ENCODE assay signal across 8 mouse cellular contexts in the genomic region with DNA sequence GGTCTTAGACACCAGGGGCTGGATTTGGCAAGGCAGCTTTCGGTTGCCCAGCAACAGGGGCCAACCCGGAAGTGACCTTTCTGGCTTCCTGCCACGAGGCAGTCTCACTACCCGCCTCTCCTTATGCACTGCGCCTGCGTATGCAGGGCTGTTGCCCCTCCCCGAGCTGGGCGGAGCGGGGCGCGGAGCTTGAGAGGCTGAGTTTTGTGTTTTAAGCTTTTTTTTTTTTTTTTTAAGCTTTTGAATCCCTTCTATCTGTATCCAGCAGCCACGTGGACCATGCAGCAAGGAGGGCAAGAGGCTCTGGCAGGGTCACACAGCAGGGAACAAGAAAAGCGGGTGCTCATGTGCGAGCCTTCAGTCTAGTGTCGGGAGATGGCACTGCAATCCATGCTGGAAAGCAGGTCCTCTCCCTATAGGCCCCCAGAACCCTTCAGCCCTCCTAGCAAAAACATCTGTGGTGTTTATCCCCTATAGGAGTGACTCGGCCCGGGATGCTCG. TPM values are rescaled to one million over a fixed set of nuclear protein-coding genes. Genes with fewer than 3 reads are reported as not detected.
DNase-seq lines count a peak whose midpoint lies in the region; ATAC-seq lines count a peak whose summit lies in the region.

No protein-coding gene starts in this region.

- under 1% methylated on average over 18 of the region's 18 CpGs for WGBS in embryonic facial prominence, embryonic 11.5 days
- under 1% methylated on average over 18 of the region's 18 CpGs for WGBS in limb, embryonic 10.5 days
- WGBS in midbrain, embryonic 12.5 days: under 1% methylated on average over 18 of the region's 18 CpGs

- ATAC-seq in embryonic facial prominence, embryonic 11.5 days (replicated peaks; ENCODE audit: insufficient number of reproducible peaks, low FRiP score, low TSS enrichment, low read depth): peak; percentile 85
- peak; percentile 92 for ATAC-seq in midbrain, embryonic 12.5 days (ENCODE audit: low FRiP score, low read depth)

- peak overlapping the region; percentile 59 for H3K27ac ChIP-seq in embryonic facial prominence, embryonic 11.5 days (replicated peaks; ENCODE audit: low read depth, low read length)
- H3K27ac ChIP-seq in limb, embryonic 10.5 days: peak overlapping the region; percentile 87
- peak overlapping the region; percentile 71 for H3K27ac ChIP-seq in midbrain, embryonic 12.5 days (replicated peaks)

- H3K4me3 ChIP-seq in embryonic facial prominence, embryonic 11.5 days (ENCODE audit: low read depth, low read length): peak overlapping the region; percentile 30
- peak overlapping the region; percentile 50 for H3K4me3 ChIP-seq in limb, embryonic 10.5 days
- peak overlapping the region; percentile 38 for H3K4me3 ChIP-seq in midbrain, embryonic 12.5 days

- H3K9ac ChIP-seq in embryonic facial prominence, embryonic 11.5 days (replicated peaks; ENCODE audit: low read length): peak overlapping the region; percentile 70
- H3K9ac ChIP-seq in midbrain, embryonic 12.5 days (replicated peaks): peak overlapping the region; percentile 56

- H3K36me3 ChIP-seq in embryonic facial prominence, embryonic 11.5 days (replicated peaks; ENCODE audit: control insufficient read depth, insufficient read depth, low read depth, low read length): no peaks in the 10 kb centered on the region
- no peaks in the 10 kb centered on the region for H3K36me3 ChIP-seq in limb, embryonic 10.5 days
- no peaks in the 10 kb centered on the region for H3K36me3 ChIP-seq in midbrain, embryonic 12.5 days

- H3K4me1 ChIP-seq in embryonic facial prominence, embryonic 11.5 days (ENCODE audit: control insufficient read depth, insufficient read depth, low read length): no peaks in the 10 kb centered on the region; the same call in 1 of the 2 replicates
- peaks cover 16% of the 10 kb centered on the region for H3K4me1 ChIP-seq in limb, embryonic 10.5 days
- H3K4me1 ChIP-seq in midbrain, embryonic 12.5 days: peaks cover 14% of the 10 kb centered on the region

- peak overlapping the region; percentile 40 for H3K4me2 ChIP-seq in embryonic facial prominence, embryonic 11.5 days (ENCODE audit: low read depth, low read length)
- H3K4me2 ChIP-seq in midbrain, embryonic 12.5 days (replicated peaks): peak overlapping the region; percentile 57

- no peaks in the 10 kb centered on the region for H3K9me3 ChIP-seq in embryonic facial prominence, embryonic 11.5 days (replicated peaks; ENCODE audit: control insufficient read depth, low read length)
- no peaks in the 10 kb centered on the region for H3K9me3 ChIP-seq in limb, embryonic 10.5 days (replicated peaks)
- no peaks in the 10 kb centered on the region for H3K9me3 ChIP-seq in midbrain, embryonic 12.5 days

- peak; percentile 97 for DNase-seq in adrenal gland, postnatal 14 days
- peak; percentile 97 for DNase-seq in embryonic facial prominence, embryonic 11.5 days (ENCODE audit: low spot score)
- DNase-seq in heart, adult 18-20 months: peak; percentile 93
- DNase-seq in kidney, adult 18-20 months: peak; percentile 92
- peak; percentile 96 for DNase-seq in limb, embryonic 10.5 days (ENCODE audit: low spot score)
- DNase-seq in skeletal muscle tissue, adult 2 months (ENCODE audit: low read depth, low spot score): peak; percentile 89
- no peak for DNase-seq in MN1 (ENCODE audit: low spot score)

- H3K27me3 ChIP-seq in embryonic facial prominence, embryonic 11.5 days (ENCODE audit: control insufficient read depth, insufficient read depth, low read length): no peaks in the 10 kb centered on the region
- H3K27me3 ChIP-seq in limb, embryonic 10.5 days (ENCODE audit: low read depth, poor library complexity, severe bottlenecking): peaks cover 18% of the 10 kb centered on the region
- peaks cover 42% of the 10 kb centered on the region for H3K27me3 ChIP-seq in midbrain, embryonic 12.5 days

RNA-seq across cellular contexts. Expression of a gene that starts 5.1 kb away (rescaled TPM):
- 0.68 and 1.6 TPM in 2 replicates for total RNA-seq in adrenal gland, postnatal 14 days (2021)
- 0.28 and 0.54 TPM in 2 replicates for polyA plus RNA-seq in embryonic facial prominence, embryonic 11.5 days (2014; fragmentation: Nextera tagmentation; extraction: Ambion mirVana)
- total RNA-seq in heart, adult 18-20 months (2021): under 1 TPM; 0.10 to 0.13 TPM
- 0.15 TPM in 1 of 2 replicates, not detected in the other for polyA plus RNA-seq in limb, embryonic 10.5 days (2016; fragmentation: Nextera tagmentation; extraction: Ambion mirVana)
- 0.19 and 0.37 TPM in 2 replicates for polyA plus RNA-seq in midbrain, embryonic 12.5 days (2016; fragmentation: Nextera tagmentation; extraction: Ambion mirVana)

RNA-seq across cellular contexts. Expression of a gene that starts 27.1 kb away (rescaled TPM):
- 0.15 and 0.19 TPM in 2 replicates for total RNA-seq in adrenal gland, postnatal 14 days (2021)
- 0.32 and 0.58 TPM in 2 replicates for polyA plus RNA-seq in embryonic facial prominence, embryonic 11.5 days (2014; fragmentation: Nextera tagmentation; extraction: Ambion mirVana)
- total RNA-seq in heart, adult 18-20 months (2021): under 1 TPM; 0.15 to 0.18 TPM
- polyA plus RNA-seq in limb, embryonic 10.5 days (2016; fragmentation: Nextera tagmentation; extraction: Ambion mirVana): 0.41 and 0.46 TPM in 2 replicates
- polyA plus RNA-seq in midbrain, embryonic 12.5 days (2016; fragmentation: Nextera tagmentation; extraction: Ambion mirVana): 0.16 and 0.46 TPM in 2 replicates

RNA-seq across cellular contexts. Expression of a gene that starts 34.6 kb away (rescaled TPM):
- total RNA-seq in adrenal gland, postnatal 14 days (2021): 51.9 and 52.6 TPM in 2 replicates
- 45.7 and 46.9 TPM in 2 replicates for polyA plus RNA-seq in embryonic facial prominence, embryonic 11.5 days (2014; fragmentation: Nextera tagmentation; extraction: Ambion mirVana)
- 10 to 100 TPM; 82.5 to 98.2 TPM for total RNA-seq in heart, adult 18-20 months (2021)
- 34.9 and 42.7 TPM in 2 replicates for polyA plus RNA-seq in limb, embryonic 10.5 days (2016; fragmentation: Nextera tagmentation; extraction: Ambion mirVana)
- 33.2 and 36.0 TPM in 2 replicates for polyA plus RNA-seq in midbrain, embryonic 12.5 days (2016; fragmentation: Nextera tagmentation; extraction: Ambion mirVana)
